In genomic region chr9:45664326-45664725, GRCm38 (mm10) we compare ENCODE assay signal across 13 mouse cellular contexts.
A peak's percentile ranks its signal among the peaks of the same experiment; 100 is the strongest.
DNase-seq lines count a peak whose midpoint lies in the region; ATAC-seq lines count a peak whose summit lies in the region.
"Had no signal": no experiment of that assay in that cellular context is flagged by ENCODE, and none has a peak within 500 bp of the region (broad histone marks: within the 10 kb centered on the region; RNA-seq: fewer than 3 reads in every experiment).

No protein-coding gene starts in this region.

- H3K36me3 ChIP-seq in kidney, embryonic 16.5 days (ENCODE audit: insufficient read depth, low read length), result no peaks in the 10 kb centered on the region
- no peaks in the 10 kb centered on the region for H3K36me3 ChIP-seq in kidney, embryonic 14.5 days (ENCODE audit: control insufficient read depth, insufficient read depth, low read length)
- no peaks in the 10 kb centered on the region for H3K36me3 ChIP-seq in forebrain, embryonic 14.5 days (ENCODE audit: control insufficient read depth, insufficient read depth, low read length)
- H3K36me3 ChIP-seq in limb, embryonic 13.5 days, result no peaks in the 10 kb centered on the region
- no peaks in the 10 kb centered on the region for H3K36me3 ChIP-seq in neural tube, embryonic 15.5 days
- H3K36me3 ChIP-seq: heart, embryonic 10.5 days had no signal

- H3K4me2 ChIP-seq in kidney, embryonic 16.5 days (replicated peaks; ENCODE audit: low read depth, low read length), result no peak overlapping the region
- no peak overlapping the region for H3K4me2 ChIP-seq in kidney, embryonic 14.5 days (replicated peaks; ENCODE audit: low read depth, low read length)
- no peak overlapping the region; the same call in 1 of the 2 replicates for H3K4me2 ChIP-seq in forebrain, embryonic 14.5 days (ENCODE audit: low read length)
- peak overlapping the region; percentile 21 for H3K4me2 ChIP-seq in limb, embryonic 13.5 days (replicated peaks)
- no peak overlapping the region for H3K4me2 ChIP-seq in neural tube, embryonic 15.5 days
- H3K4me2 ChIP-seq: lung, embryonic 14.5 days had no signal

- H3K4me1 ChIP-seq in kidney, embryonic 16.5 days (ENCODE audit: insufficient read depth, low read length), result peaks cover 10% of the 10 kb centered on the region; the same call in 1 of the 2 replicates
- 0 out of 2 replicates have a peak, but pooled peaks cover 8% of the 10 kb centered on the region for H3K4me1 ChIP-seq in kidney, embryonic 14.5 days (ENCODE audit: control insufficient read depth, insufficient read depth, low read length)
- H3K4me1 ChIP-seq in forebrain, embryonic 14.5 days (ENCODE audit: control insufficient read depth, insufficient read depth, low read length), result peaks cover 39% of the 10 kb centered on the region
- H3K4me1 ChIP-seq in limb, embryonic 13.5 days, result peaks cover 29% of the 10 kb centered on the region
- peaks cover 38% of the 10 kb centered on the region for H3K4me1 ChIP-seq in neural tube, embryonic 15.5 days

- H3K9ac ChIP-seq in kidney, embryonic 16.5 days (replicated peaks; ENCODE audit: low read length), result no peak overlapping the region
- no peak overlapping the region for H3K9ac ChIP-seq in kidney, embryonic 14.5 days (ENCODE audit: low read depth, low read length)
- peak overlapping the region; percentile 42 for H3K9ac ChIP-seq in forebrain, embryonic 14.5 days (ENCODE audit: low read length)
- H3K9ac ChIP-seq in limb, embryonic 13.5 days, result 0 out of 2 replicates have a peak overlapping the region, but pooled peaks have one; percentile 46
- peak overlapping the region; percentile 23; the same call in 1 of the 2 replicates for H3K9ac ChIP-seq in neural tube, embryonic 15.5 days (replicated peaks)
- H3K9ac ChIP-seq: lung, embryonic 14.5 days had no signal

- H3K27ac ChIP-seq in kidney, embryonic 16.5 days (ENCODE audit: low read length), result peak overlapping the region; percentile 20; the same call in 1 of the 2 replicates
- no peak overlapping the region for H3K27ac ChIP-seq in kidney, embryonic 14.5 days (ENCODE audit: low read depth, low read length)
- H3K27ac ChIP-seq in forebrain, embryonic 14.5 days (ENCODE audit: low read depth, low read length), result peak overlapping the region; percentile 98
- peak overlapping the region; percentile 33 for H3K27ac ChIP-seq in limb, embryonic 13.5 days
- peak overlapping the region; percentile 88 for H3K27ac ChIP-seq in neural tube, embryonic 15.5 days (replicated peaks)
- H3K27ac ChIP-seq: heart, embryonic 10.5 days had no signal

- H3K4me3 ChIP-seq in kidney, embryonic 16.5 days (ENCODE audit: low read length), result no peak overlapping the region
- no peak overlapping the region for H3K4me3 ChIP-seq in kidney, embryonic 14.5 days (ENCODE audit: low read length)
- H3K4me3 ChIP-seq in forebrain, embryonic 14.5 days (ENCODE audit: low read depth, low read length), result no peak overlapping the region
- H3K4me3 ChIP-seq in limb, embryonic 13.5 days, result no peak overlapping the region
- H3K4me3 ChIP-seq in neural tube, embryonic 15.5 days (replicated peaks), result no peak overlapping the region
- H3K4me3 ChIP-seq: heart, embryonic 10.5 days had no signal

- DNase-seq in forebrain, embryonic 14.5 days (ENCODE audit: low spot score), result peak; percentile 49
- DNase-seq in frontal cortex, postnatal 36 days (ENCODE audit: low spot score in 2 of 2), result no peak
- no peak for DNase-seq in kidney, adult 18-20 months
- no peak for DNase-seq in heart, postnatal 36 days
- DNase-seq: layer of hippocampus, postnatal 36 days had no signal

- WGBS in kidney, embryonic 16.5 days, result 73% methylated on average over 6 of the region's 6 CpGs
- WGBS in kidney, embryonic 14.5 days, result 79% methylated on average over 6 of the region's 6 CpGs
- WGBS in forebrain, embryonic 14.5 days, result 48% methylated on average over 6 of the region's 6 CpGs
- 64% methylated on average over 6 of the region's 6 CpGs for WGBS in limb, embryonic 13.5 days
- WGBS in neural tube, embryonic 15.5 days, result 51% methylated on average over 6 of the region's 6 CpGs

- H3K9me3 ChIP-seq in kidney, embryonic 16.5 days (ENCODE audit: low read length), result no peaks in the 10 kb centered on the region
- H3K9me3 ChIP-seq in kidney, embryonic 14.5 days (ENCODE audit: control insufficient read depth, low read length), result no peaks in the 10 kb centered on the region
- H3K9me3 ChIP-seq in forebrain, embryonic 14.5 days (replicated peaks; ENCODE audit: control insufficient read depth, low read length), result no peaks in the 10 kb centered on the region
- H3K9me3 ChIP-seq in limb, embryonic 13.5 days, result no peaks in the 10 kb centered on the region
- no peaks in the 10 kb centered on the region for H3K9me3 ChIP-seq in neural tube, embryonic 15.5 days (replicated peaks)
- H3K9me3 ChIP-seq: heart, embryonic 10.5 days had no signal

- no peak for ATAC-seq in kidney, embryonic 16.5 days (ENCODE audit: low FRiP score, low TSS enrichment)
- ATAC-seq in kidney, embryonic 14.5 days (ENCODE audit: low FRiP score, low TSS enrichment), result no peak
- ATAC-seq in forebrain, embryonic 14.5 days, result no peak
- ATAC-seq in limb, embryonic 13.5 days (ENCODE audit: low FRiP score, low read depth), result no peak
- ATAC-seq in neural tube, embryonic 15.5 days (ENCODE audit: low FRiP score), result 0 out of 2 replicates have a peak, but pooled peaks have one; percentile 8
- ATAC-seq: CD4-positive, CD25-positive, alpha-beta regulatory T cell, adult 4 months; intestine, embryonic 16.5 days had no signal

- H3K27me3 ChIP-seq in kidney, embryonic 16.5 days (ENCODE audit: insufficient read depth, low read length), result no peaks in the 10 kb centered on the region
- no peaks in the 10 kb centered on the region for H3K27me3 ChIP-seq in kidney, embryonic 14.5 days (ENCODE audit: control insufficient read depth, insufficient read depth, low read length)
- no peaks in the 10 kb centered on the region for H3K27me3 ChIP-seq in forebrain, embryonic 14.5 days (replicated peaks; ENCODE audit: control insufficient read depth, insufficient read depth, low read length)
- H3K27me3 ChIP-seq in limb, embryonic 13.5 days, result no peaks in the 10 kb centered on the region
- no peaks in the 10 kb centered on the region for H3K27me3 ChIP-seq in neural tube, embryonic 15.5 days (replicated peaks)

- intact Hi-C loops in heart, postnatal 36 days (cut with DNase I), result no loop called here

Comparison
In these comparisons a context has a peak if more than half of its experiments do, and no peak if none do; other contexts are left out.
1. H3K9ac ChIP-seq: peak in forebrain, embryonic 14.5 days (single experiment), limb, embryonic 13.5 days (single experiment) and neural tube, embryonic 15.5 days (single experiment); none in kidney, embryonic 16.5 days (single experiment) and kidney, embryonic 14.5 days (single experiment).